Mouse (Mus musculus) cortical plate, adult 2 months (tissue): ENCODE results near the gene Rccd1. TPM values are rescaled to one million over a fixed set of nuclear protein-coding genes. Genes with fewer than 3 reads are reported as not detected.

Experiments used
- H3K27ac ChIP-seq: fragments of 200-500 bp; 2 replicates; pipeline ENCODE4 v1.5.1; 2012; ENCODE audit warnings: low read length, control low read depth, inconsistent platforms; ENCODE audit not compliant: insufficient read depth
- H3K4me1 ChIP-seq: fragments of 200-500 bp; 2 replicates; pipeline ENCODE4 v1.6.1; 2011; ENCODE audit warnings: low read length; ENCODE audit not compliant: control insufficient read depth, insufficient read depth
- H3K4me3 ChIP-seq: fragments of 200-500 bp; 2 replicates; pipeline ENCODE4 v1.5.1; 2011; ENCODE audit warnings: mild to moderate bottlenecking, low read length, control low read depth; ENCODE audit not compliant: insufficient read depth
- CTCF ChIP-seq: fragments of 200-500 bp; IDR thresholded peaks from 2 replicates; pipeline ENCODE4 v1.5.1; 2011; ENCODE audit warnings: mild to moderate bottlenecking, control low read depth, low read length; ENCODE audit not compliant: insufficient read depth; ENCODE audit errors: extremely low read depth
- POLR2A ChIP-seq: fragments of 200-500 bp; IDR thresholded peaks from 2 replicates; pipeline ENCODE4 v1.6.1; 2011; ENCODE audit warnings: mild to moderate bottlenecking, low read length, control low read depth; ENCODE audit not compliant: insufficient read depth; ENCODE audit errors: extremely low read depth
- polyA plus RNA-seq: library from polyadenylated mRNA; depleted of rRNA; stranded (reverse); fragments of >200 nt; gene quantifications from 2 replicates; pipeline ENCODE4 v1.2.3, GENCODE M21; 2012; rRNA removed

Rccd1 gene
- polyA plus RNA-seq, 1 experiment = 17.4 TPM

DNA sequence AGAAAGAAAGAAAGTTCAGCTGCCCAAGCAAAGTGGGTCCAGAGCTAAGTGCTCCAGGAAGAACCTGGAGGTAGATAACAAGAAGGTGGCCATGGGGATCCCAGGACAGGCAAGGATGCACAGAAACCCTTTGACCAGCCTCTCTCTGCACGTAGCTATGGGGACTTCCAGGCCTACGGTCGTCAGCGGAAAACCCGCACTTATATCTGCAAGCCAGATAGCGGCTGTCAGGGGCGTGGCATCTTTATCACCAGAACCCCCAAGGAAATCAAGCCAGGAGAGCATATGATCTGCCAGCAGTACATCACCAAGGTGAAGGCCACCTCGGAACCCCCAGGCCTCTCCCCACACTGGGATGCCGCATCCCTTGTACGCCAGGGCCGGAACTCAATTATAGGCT lies 71.4 kb downstream of the Rccd1 start:
- Histone ChIP-seq H3K4me3 (no peak overlapping the region), H3K4me1 (no peaks in the 10 kb centered on the region), H3K27ac (no peak overlapping the region)
- TF ChIP-seq POLR2A = no peak
- no peak for TF ChIP-seq CTCF

DNA sequence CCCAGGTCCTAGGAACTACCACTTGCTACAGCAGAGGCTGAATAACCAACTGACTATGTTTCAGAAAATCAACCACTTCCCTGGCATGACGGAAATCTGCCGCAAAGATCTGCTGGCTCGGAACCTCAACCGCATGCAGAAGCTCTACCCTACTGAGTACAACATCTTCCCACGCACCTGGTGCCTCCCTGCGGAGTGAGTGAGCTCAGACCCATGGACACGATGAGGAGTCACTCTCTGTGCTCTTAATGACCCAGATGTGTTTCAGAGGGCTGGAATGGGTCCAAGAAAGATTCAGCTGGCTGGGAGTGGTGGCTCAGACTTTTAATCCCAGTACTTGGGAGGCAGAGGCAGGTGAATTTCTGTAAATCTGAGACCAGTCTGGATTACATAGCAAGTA lies 71.8 kb downstream of the Rccd1 start:
- no peaks in the 10 kb centered on the region for H3K4me1 ChIP-seq
- no peak overlapping the region for H3K4me3 ChIP-seq
- no peak for TF ChIP-seq POLR2A
- no peak for TF ChIP-seq CTCF
- no peak overlapping the region for H3K27ac ChIP-seq

DNA sequence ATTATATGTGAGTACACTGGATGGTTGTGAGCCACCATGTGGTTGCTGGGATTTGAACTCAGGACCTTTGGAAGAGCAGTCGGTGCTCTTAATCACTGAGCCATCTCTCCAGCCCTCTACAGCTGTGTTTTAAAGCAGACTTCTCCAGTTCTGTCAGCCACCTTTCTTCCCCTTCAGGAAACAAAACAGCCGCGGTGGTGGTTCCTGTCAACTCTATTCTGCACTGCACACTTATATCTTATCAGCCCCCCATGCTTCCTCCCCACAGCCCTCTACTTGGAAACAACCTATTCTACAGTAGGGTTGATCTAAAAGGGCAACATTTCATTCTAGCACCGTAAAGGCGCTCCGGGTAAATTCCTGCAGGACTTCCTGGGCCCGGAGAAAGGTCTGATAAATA lies 77.4 kb downstream of the Rccd1 start:
- TF ChIP-seq CTCF (no peak), POLR2A (no peak)
- no peak overlapping the region for H3K27ac ChIP-seq
- no peaks in the 10 kb centered on the region for H3K4me1 ChIP-seq
- peak overlapping the region; percentile 50; the same call in 1 of the 2 replicates for H3K4me3 ChIP-seq

DNA sequence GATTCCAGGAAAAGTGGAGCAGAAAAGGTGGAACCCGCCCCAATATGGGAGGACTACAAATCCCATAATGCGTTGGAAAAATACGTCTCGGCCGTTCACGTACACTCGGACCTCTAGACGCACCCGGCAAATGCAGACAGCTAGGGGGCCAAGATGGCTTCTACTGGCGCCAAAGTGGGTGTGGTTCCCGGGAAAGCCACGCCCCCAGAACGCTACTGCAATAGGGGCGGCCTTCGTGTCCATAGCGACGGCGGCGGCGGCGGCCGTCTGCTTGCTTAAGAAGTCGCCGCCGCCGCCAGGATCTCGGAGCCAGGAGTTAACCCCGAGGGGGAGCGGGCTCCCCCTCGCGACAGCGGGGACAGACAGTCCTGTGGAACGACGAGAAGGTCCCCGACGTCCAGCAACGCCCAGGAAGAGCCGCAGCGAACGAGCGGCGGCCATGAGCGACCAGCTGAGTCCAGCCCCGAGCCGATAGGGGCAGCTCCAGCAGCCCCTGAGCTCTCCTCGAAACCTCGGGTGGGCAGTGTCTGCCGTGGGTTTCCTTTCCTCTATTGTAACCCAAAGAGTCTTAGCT lies 78.0 kb downstream of the Rccd1 start, which contains the start of gene Ttll13:
Gene Ttll13 (plus strand): TSS at position 229 of the 574 bp plus-strand sequence.
- 0 out of 2 replicates have a peak within 1 kb of the TSS, but pooled peaks have one; percentile 29 for H3K27ac ChIP-seq
- peak within 1 kb of the TSS; percentile 50 for H3K4me3 ChIP-seq
- TF ChIP-seq POLR2A = 0 out of 2 replicates have a peak, but pooled peaks have one; percentile 48
- TF ChIP-seq CTCF = no peak
- no peaks in the 10 kb centered on the region for H3K4me1 ChIP-seq

DNA sequence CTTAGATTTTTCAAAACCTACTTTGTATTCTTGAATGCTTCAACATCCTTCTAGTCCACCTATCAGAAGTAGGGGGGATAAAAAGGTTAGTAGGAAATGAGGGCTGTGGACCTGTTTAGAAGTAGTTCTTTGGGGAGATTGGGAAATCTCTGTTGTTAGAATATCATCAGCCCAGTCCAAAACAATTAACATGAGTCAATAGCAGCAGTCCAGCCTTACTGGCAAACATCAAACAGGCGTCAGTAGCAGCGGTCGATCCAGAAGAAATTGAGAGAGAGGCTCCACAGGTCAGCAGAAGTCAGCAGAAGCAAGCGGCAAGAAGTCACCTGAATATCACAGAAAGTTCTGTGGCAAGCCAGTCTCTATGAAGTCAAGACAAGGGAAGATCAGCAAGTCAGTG lies 79.4 kb downstream of the Rccd1 start:
- Histone ChIP-seq H3K27ac (no peak overlapping the region), H3K4me1 (no peaks in the 10 kb centered on the region), H3K4me3 (no peak overlapping the region)
- TF ChIP-seq POLR2A (no peak), CTCF (no peak)

Other genes with a start within 250 kb of the Rccd1 start
- 92.7 and 95.0 TPM in 2 replicates for gene Idh2, start 209.1 kb downstream of the Rccd1 start, polyA plus RNA-seq
- 11.6 and 12.5 TPM in 2 replicates for gene Sema4b, start 137.6 kb downstream of the Rccd1 start, polyA plus RNA-seq
- 31.9 and 35.9 TPM in 2 replicates for gene Cib1, start 91.6 kb downstream of the Rccd1 start, polyA plus RNA-seq
- gene Gdpgp1, start 91.6 kb downstream of the Rccd1 start, polyA plus RNA-seq = 3.4 and 3.7 TPM in 2 replicates
- gene Ttll13, start 78.1 kb downstream of the Rccd1 start, polyA plus RNA-seq = 0.98 and 1.5 TPM in 2 replicates
- gene Ngrn, start 63.2 kb downstream of the Rccd1 start, polyA plus RNA-seq = 55.6 and 56.0 TPM in 2 replicates
- 23.2 and 25.6 TPM in 2 replicates for gene Vps33b, start 54.8 kb downstream of the Rccd1 start, polyA plus RNA-seq
- 0.98 and 3.0 TPM in 2 replicates for gene Prc1, start 30.0 kb downstream of the Rccd1 start, polyA plus RNA-seq
- gene Unc45a, start 16.6 kb upstream of the Rccd1 start, polyA plus RNA-seq = 55.4 and 56.8 TPM in 2 replicates
- gene Hddc3, start 18.6 kb upstream of the Rccd1 start, polyA plus RNA-seq = 54.6 and 61.3 TPM in 2 replicates
- gene Man2a2, start 46.9 kb upstream of the Rccd1 start, polyA plus RNA-seq = 112 and 115 TPM in 2 replicates
- 5.9 and 7.6 TPM in 2 replicates for gene Fes, start 63.5 kb upstream of the Rccd1 start, polyA plus RNA-seq
- 19.9 and 22.1 TPM in 2 replicates for gene Furin, start 81.0 kb upstream of the Rccd1 start, polyA plus RNA-seq
- 4.0 and 4.6 TPM in 2 replicates for gene Blm, start 210.7 kb upstream of the Rccd1 start, polyA plus RNA-seq